Mouse (Mus musculus): ENCODE data around the gene Zfp202.

DNA sequence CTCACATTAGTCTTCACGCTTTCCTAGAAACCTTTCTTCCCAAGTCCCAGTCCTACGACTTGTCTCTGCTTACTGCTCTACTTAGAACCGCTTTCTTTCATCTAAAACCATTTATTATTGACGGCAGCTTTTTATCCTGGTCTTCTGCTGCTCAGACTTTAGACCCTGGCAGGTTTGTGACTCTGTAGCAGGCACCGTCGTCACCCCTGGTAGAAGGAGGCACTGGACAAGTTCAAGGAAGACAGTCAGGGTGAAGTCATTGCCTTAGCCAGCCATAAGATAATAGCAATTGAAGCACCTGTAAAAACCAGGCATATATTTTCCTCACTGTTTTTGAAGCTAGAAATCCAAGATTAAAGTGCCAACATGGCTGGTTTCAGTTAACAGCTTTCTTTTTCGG is 43.1 kb downstream of the Zfp202 start:
- no peak for TF ChIP-seq CTCF (IDR thresholded peaks at IDR 0.05; ENCODE audit: low read depth)
- TF ChIP-seq EP300 (IDR thresholded peaks at IDR 0.05; ENCODE audit: low read depth) = no peak

Data from heart, postnatal 0 days (tissue).